Mouse (Mus musculus) neural tube, embryonic 12.5 days (tissue): ENCODE measurements around the gene Gm3336. TPM values are rescaled to one million over a fixed set of nuclear protein-coding genes. Genes with fewer than 3 reads are reported as not detected.

Source experiments
- ATAC-seq: fragments of 200-750 bp; cut with Nextera tagmentation; 2 replicates; pipeline ENCODE4 v1.8.0; 2017; ENCODE audit warnings: low read depth, mild to moderate bottlenecking, moderate TSS enrichment, moderate library complexity; ENCODE audit not compliant: low FRiP score
- H3K27ac ChIP-seq: fragments of 300-500 bp; sonication (generic); 2 replicates; pipeline ENCODE4 v1.5.1; 2016
- H3K27me3 ChIP-seq: fragments of 300-500 bp; sonication (generic); replicated peaks from 2 replicates; pipeline ENCODE4 v1.6.1; 2016; ENCODE audit warnings: mild to moderate bottlenecking
- H3K36me3 ChIP-seq: fragments of 300-500 bp; sonication (generic); 2 replicates; pipeline ENCODE4 v1.6.1; 2016; ENCODE audit warnings: mild to moderate bottlenecking
- H3K4me1 ChIP-seq: fragments of 300-500 bp; sonication (generic); 2 replicates; pipeline ENCODE4 v1.6.1; 2016
- H3K4me2 ChIP-seq: fragments of 300-500 bp; sonication (generic); replicated peaks from 2 replicates; pipeline ENCODE4 v1.6.1; 2016; ENCODE audit warnings: mild to moderate bottlenecking
- H3K4me3 ChIP-seq: fragments of 300-500 bp; sonication (generic); 2 replicates; pipeline ENCODE4 v1.5.1; 2016
- H3K9ac ChIP-seq: fragments of 300-500 bp; sonication (generic); 2 replicates; pipeline ENCODE4 v1.6.1; 2016; ENCODE audit warnings: mild to moderate bottlenecking
- H3K9me3 ChIP-seq: fragments of 300-500 bp; sonication (generic); 2 replicates; pipeline ENCODE4 v1.6.1; 2016; ENCODE audit warnings: mild to moderate bottlenecking
- WGBS: fragments of 180-500 bp; shearing (Covaris S2); methylation state at CpG from one replicate; pipeline ENCODE4 v1.1.7; 2016; 5-methylcytosine and 5-hydroxymethylcytosine counted together
- polyA plus RNA-seq: library from polyadenylated mRNA; unstranded; fragments of >200 nt; fragmentation: Nextera tagmentation; extraction: Ambion mirVana; gene quantifications from 2 replicates; pipeline ENCODE4 v1.2.1, GENCODE M21; 2016

The Gm3336 gene
- polyA plus RNA-seq, 1 experiment from 2014 or later = not detected

DNA sequence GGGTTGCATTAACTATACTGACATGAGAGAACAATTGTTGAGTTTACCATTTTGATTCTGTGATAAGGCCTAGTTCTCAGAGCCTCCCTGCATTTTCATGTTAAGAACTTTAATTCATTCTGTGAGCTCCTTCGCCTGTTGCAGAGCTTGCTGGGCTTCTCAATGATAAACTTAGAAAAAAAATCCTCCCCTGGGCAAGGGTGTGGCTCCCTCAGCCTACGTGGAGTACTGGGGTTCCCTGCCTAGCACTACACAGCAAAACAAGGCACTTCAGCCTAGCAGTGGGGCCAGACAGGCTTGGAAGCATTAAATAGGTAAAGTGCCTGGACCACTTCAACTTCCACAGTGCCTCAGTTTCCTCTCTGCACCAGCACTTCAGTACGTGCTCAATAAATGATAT lies 36.9 kb upstream of the Gm3336 start:
- H3K27me3 ChIP-seq = no peaks in the 10 kb centered on the region
- H3K4me2 ChIP-seq = no peak overlapping the region
- H3K27ac ChIP-seq = no peak overlapping the region
- ATAC-seq = no peak
- H3K36me3 ChIP-seq = peaks cover 32% of the 10 kb centered on the region
- H3K4me3 ChIP-seq = no peak overlapping the region
- H3K9ac ChIP-seq = no peak overlapping the region
- 81% methylated on average over 3 of the region's 3 CpGs for WGBS
- H3K4me1 ChIP-seq = peaks cover 12% of the 10 kb centered on the region; the same call in 1 of the 2 replicates
- H3K9me3 ChIP-seq = no peaks in the 10 kb centered on the region

DNA sequence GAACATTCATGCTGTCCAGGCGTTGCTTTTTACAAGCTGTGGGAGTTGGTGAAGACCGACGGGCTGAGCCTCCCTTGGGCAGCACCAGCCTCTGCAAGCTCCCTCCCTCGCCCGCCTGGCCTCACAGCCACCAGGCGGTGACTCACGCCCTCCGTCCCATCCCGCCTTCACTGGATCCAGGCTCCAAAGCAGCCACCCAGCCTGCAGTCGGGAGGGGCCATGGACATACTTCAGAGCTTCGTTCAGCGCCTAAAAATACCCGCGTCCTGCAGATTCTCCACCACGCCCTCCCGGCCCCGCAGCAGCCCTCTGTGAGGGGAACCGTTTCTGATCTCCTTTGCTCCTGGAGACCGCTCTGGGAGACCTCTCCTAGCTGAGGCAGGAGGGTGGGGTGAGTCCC lies 36.1 kb upstream of the Gm3336 start:
- WGBS = 8% methylated on average over 19 of the region's 19 CpGs

GRCm38 (mm10) chr8:70682692-70683091 lies 35.7 kb upstream of the Gm3336 start:
- Histone ChIP-seq H3K9me3 (no peaks in the 10 kb centered on the region), H3K9ac (0 out of 2 replicates have a peak overlapping the region, but pooled peaks have one; percentile 44), H3K27ac (no peak overlapping the region), H3K27me3 (no peaks in the 10 kb centered on the region), H3K4me2 (0 out of 2 replicates have a peak overlapping the region, but pooled peaks have one; percentile 38), H3K4me3 (no peak overlapping the region), H3K36me3 (peaks cover 26% of the 10 kb centered on the region), H3K4me1 (peaks cover 12% of the 10 kb centered on the region; the same call in 1 of the 2 replicates)
- 73% methylated on average over 3 of the region's 3 CpGs for WGBS
- 0 out of 2 replicates have a peak, but pooled peaks have one; percentile 11 for ATAC-seq

More for the DNA sequence above, 36.1 kb upstream of the Gm3336 start:
- Histone ChIP-seq H3K4me1 (peaks cover 12% of the 10 kb centered on the region; the same call in 1 of the 2 replicates), H3K27me3 (no peaks in the 10 kb centered on the region), H3K4me3 (no peak overlapping the region; the same call in 1 of the 2 replicates), H3K9ac (peak overlapping the region; percentile 44; the same call in 1 of the 2 replicates), H3K27ac (no peak overlapping the region), H3K36me3 (peaks cover 30% of the 10 kb centered on the region), H3K4me2 (peak overlapping the region; percentile 38), H3K9me3 (no peaks in the 10 kb centered on the region)
- ATAC-seq = 0 out of 2 replicates have a peak, but pooled peaks have one; percentile 19

DNA sequence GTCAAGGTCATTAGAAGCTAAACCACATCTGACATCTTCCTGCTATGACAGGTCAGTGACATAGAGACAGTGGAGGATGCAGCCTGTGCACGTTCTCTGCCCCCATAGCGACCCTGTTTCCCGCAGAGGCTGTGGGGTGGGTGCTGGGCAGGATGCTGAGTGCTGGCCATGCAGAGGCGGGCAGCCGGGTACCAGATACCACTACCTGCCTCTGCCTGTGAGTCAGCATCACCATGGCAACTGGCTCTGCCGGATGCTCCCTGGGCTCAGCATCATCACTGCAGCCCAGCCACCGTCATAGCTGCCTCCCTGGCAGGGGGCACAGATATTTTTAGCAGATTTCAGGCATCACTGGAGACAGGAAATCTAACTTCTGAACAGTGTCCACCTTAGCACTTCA lies 34.1 kb upstream of the Gm3336 start:
- H3K9ac ChIP-seq = no peak overlapping the region
- H3K36me3 ChIP-seq = peaks cover 10% of the 10 kb centered on the region; the same call in 1 of the 2 replicates
- 50% methylated on average over 7 of the region's 7 CpGs for WGBS
- H3K9me3 ChIP-seq = no peaks in the 10 kb centered on the region
- no peaks in the 10 kb centered on the region for H3K27me3 ChIP-seq
- ATAC-seq = no peak
- H3K4me3 ChIP-seq = no peak overlapping the region
- H3K4me1 ChIP-seq = peaks cover 12% of the 10 kb centered on the region; the same call in 1 of the 2 replicates
- H3K4me2 ChIP-seq = no peak overlapping the region
- no peak overlapping the region for H3K27ac ChIP-seq

GRCm38 (mm10) chr8:70687576-70687975 lies 30.8 kb upstream of the Gm3336 start:
- no peak overlapping the region for H3K27ac ChIP-seq
- H3K9ac ChIP-seq = no peak overlapping the region
- H3K27me3 ChIP-seq = no peaks in the 10 kb centered on the region
- H3K4me2 ChIP-seq = no peak overlapping the region
- H3K36me3 ChIP-seq = no peaks in the 10 kb centered on the region
- no peaks in the 10 kb centered on the region for H3K9me3 ChIP-seq
- WGBS = 94% methylated on average over 8 of the region's 8 CpGs
- H3K4me3 ChIP-seq = no peak overlapping the region
- no peak for ATAC-seq
- H3K4me1 ChIP-seq = peaks cover 19% of the 10 kb centered on the region

GRCm38 (mm10) chr8:70688136-70688535 lies 30.2 kb upstream of the Gm3336 start:
- ATAC-seq = no peak
- no peaks in the 10 kb centered on the region for H3K27me3 ChIP-seq
- 95% methylated on average over 3 of the region's 3 CpGs for WGBS
- no peak overlapping the region for H3K4me2 ChIP-seq
- H3K27ac ChIP-seq = no peak overlapping the region
- H3K4me1 ChIP-seq = peaks cover 18% of the 10 kb centered on the region
- H3K36me3 ChIP-seq = no peaks in the 10 kb centered on the region
- H3K9ac ChIP-seq = no peak overlapping the region
- H3K9me3 ChIP-seq = no peaks in the 10 kb centered on the region
- no peak overlapping the region for H3K4me3 ChIP-seq

GRCm38 (mm10) chr8:70689892-70690390 lies 28.4 kb upstream of the Gm3336 start:
- no peaks in the 10 kb centered on the region for H3K36me3 ChIP-seq
- H3K9ac ChIP-seq = no peak overlapping the region
- peaks cover 19% of the 10 kb centered on the region for H3K4me1 ChIP-seq
- WGBS = 80% methylated on average over 5 of the region's 5 CpGs
- no peaks in the 10 kb centered on the region for H3K27me3 ChIP-seq
- no peaks in the 10 kb centered on the region for H3K9me3 ChIP-seq
- no peak overlapping the region for H3K4me2 ChIP-seq
- H3K27ac ChIP-seq = no peak overlapping the region
- ATAC-seq = no peak
- no peak overlapping the region for H3K4me3 ChIP-seq

DNA sequence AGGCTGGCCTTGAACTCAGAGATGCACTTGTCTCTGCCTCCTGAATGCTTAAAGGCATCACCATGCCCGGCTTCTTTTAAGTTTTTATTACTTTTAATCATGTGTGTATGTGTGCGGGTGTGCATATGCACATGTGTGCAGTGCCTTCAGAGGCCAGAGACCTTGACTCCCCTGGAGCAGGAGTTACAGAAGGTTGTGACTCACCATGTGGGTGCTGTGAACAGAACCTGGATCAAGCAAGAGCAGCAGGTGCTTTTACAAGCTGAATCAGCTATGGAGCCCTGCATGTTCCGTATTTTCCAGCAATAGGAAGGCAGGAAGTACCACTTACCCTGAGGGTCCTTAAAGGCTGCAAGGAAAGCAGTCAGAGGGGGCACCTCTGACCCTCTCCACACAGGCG lies 27.1 kb upstream of the Gm3336 start:
- WGBS = 51% methylated on average over 4 of the region's 4 CpGs
- ATAC-seq = peak; percentile 11; the same call in 1 of the 2 replicates

GRCm38 (mm10) chr8:70691727-70692231 lies 26.6 kb upstream of the Gm3336 start:
- WGBS = under 1% methylated on average over 20 of the region's 20 CpGs
- Histone ChIP-seq H3K4me3 (peak overlapping the region; percentile 19), H3K9me3 (no peaks in the 10 kb centered on the region), H3K27me3 (no peaks in the 10 kb centered on the region), H3K4me1 (peaks cover 37% of the 10 kb centered on the region), H3K4me2 (peak overlapping the region; percentile 60), H3K36me3 (no peaks in the 10 kb centered on the region), H3K9ac (peak overlapping the region; percentile 45), H3K27ac (peak overlapping the region; percentile 80)
- ATAC-seq = peak; percentile 67

More for the DNA sequence above, 27.1 kb upstream of the Gm3336 start:
- peak overlapping the region; percentile 60 for H3K4me2 ChIP-seq
- H3K4me3 ChIP-seq = 0 out of 2 replicates have a peak overlapping the region, but pooled peaks have one; percentile 19
- H3K36me3 ChIP-seq = no peaks in the 10 kb centered on the region
- H3K27ac ChIP-seq = peak overlapping the region; percentile 80
- H3K9me3 ChIP-seq = no peaks in the 10 kb centered on the region
- peaks cover 32% of the 10 kb centered on the region for H3K4me1 ChIP-seq
- H3K27me3 ChIP-seq = no peaks in the 10 kb centered on the region
- peak overlapping the region; percentile 45; the same call in 1 of the 2 replicates for H3K9ac ChIP-seq

DNA sequence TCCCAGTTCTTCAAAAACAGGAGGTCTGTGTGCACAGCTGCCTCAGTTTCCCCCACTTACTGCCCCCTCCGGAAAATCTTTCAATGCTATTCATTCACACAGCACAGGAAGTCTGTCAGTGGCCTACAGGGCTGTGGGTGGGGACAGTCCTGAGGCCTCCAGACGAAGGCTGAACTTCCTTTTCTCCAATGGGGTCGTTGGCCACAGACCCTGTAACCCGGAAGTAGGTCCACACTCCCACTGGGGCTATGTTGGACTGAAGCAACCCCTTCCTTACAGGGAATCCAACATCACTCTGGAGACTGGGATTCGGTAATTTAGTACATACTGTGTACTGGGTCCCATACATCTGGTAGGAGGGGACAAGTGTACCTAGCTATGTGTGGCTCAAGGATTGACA lies 24.7 kb upstream of the Gm3336 start:
- no peaks in the 10 kb centered on the region for H3K9me3 ChIP-seq
- no peaks in the 10 kb centered on the region for H3K36me3 ChIP-seq
- ATAC-seq = no peak
- no peak overlapping the region for H3K27ac ChIP-seq
- 77% methylated on average over 5 of the region's 5 CpGs for WGBS
- H3K9ac ChIP-seq = no peak overlapping the region
- H3K4me1 ChIP-seq = peaks cover 50% of the 10 kb centered on the region
- no peaks in the 10 kb centered on the region for H3K27me3 ChIP-seq
- H3K4me2 ChIP-seq = no peak overlapping the region
- H3K4me3 ChIP-seq = no peak overlapping the region

DNA sequence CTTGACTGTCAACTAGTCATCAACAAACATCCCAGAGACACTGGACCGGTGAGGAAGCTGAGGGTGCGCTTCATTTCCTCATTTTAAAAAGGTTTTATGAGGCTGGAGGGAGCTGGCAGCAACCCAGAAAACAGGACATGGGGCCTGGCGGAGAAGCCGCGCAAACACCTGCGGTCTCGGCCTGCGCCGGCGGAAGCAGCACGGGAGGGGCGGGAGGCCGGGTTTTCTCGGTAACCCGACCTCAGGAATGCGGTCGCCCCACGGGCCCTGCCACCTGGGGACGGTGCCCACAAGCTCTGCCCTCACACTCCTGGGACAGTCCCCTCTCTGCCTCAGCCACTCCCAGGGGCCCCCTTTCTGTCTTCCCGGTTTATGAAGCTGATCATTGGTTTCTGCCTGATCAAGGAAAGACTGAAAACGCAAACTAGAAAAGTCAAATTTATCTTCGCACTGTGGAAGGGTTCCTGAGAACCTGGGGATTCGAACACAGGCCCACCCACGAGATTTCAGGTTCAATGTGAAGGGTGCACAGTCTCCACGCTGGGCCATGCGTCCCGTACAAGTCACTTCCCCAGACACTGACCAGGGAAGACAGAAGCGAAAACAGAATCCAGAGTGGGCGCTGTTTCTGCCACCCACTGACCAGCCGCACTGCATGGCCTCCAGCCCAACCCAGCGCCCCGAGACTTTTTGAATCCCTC lies 22.9 kb upstream of the Gm3336 start:
- H3K9me3 ChIP-seq = no peaks in the 10 kb centered on the region
- H3K4me3 ChIP-seq = no peak overlapping the region
- peak overlapping the region; percentile 86; the same call in 1 of the 2 replicates for H3K4me2 ChIP-seq
- 27% methylated on average over 32 of the region's 32 CpGs for WGBS
- H3K27me3 ChIP-seq = no peaks in the 10 kb centered on the region
- no peaks in the 10 kb centered on the region for H3K36me3 ChIP-seq
- ATAC-seq = no peak
- H3K27ac ChIP-seq = peak overlapping the region; percentile 37; the same call in 1 of the 2 replicates
- H3K4me1 ChIP-seq = peaks cover 50% of the 10 kb centered on the region
- 0 out of 2 replicates have a peak overlapping the region, but pooled peaks have one; percentile 26 for H3K9ac ChIP-seq
